9 mouse cellular contexts compared by ENCODE assay signal in the genomic region with DNA sequence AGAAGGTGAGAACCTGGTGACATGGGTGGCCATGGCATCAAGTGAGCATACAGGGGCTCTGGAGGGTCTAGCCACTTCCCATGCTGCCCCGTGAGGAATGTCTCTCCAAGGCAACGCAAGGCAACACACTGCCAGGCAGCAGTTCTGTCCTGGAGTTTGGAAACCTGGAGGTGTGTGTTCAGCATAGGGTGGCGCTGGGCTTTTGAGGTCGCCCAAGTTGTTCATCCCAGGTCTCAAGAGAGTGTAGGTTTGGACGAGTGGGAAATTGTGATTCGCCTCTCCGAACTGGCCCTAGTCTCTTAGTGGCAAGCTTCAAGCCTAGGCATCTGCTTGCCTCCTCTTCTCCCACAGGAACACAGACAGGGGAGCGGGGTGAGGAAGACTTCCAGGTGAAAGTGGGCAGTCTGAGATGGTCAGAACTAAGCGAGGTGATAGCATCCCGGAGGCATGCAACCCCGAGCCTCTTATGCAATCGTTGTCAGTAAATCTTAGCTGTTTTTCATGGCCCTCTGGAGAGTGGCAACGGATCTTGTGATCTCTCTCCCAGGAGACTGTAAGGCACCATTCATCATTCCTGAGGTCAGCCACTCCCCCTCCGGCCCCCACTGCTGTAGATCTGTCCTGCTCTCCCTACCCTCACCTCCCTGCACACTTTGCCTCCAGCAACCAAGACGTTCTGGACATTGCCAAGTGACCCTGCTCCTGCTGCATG. TPM values are rescaled to one million over a fixed set of nuclear protein-coding genes. Genes with fewer than 3 reads are reported as not detected.
DNase-seq lines count a peak whose midpoint lies in the region; ATAC-seq lines count a peak whose summit lies in the region.
"Had no signal": no experiment of that assay in that cellular context is flagged by ENCODE, and none has a peak within 500 bp of the region (broad histone marks: within the 10 kb centered on the region; RNA-seq: fewer than 3 reads in every experiment).

No protein-coding gene starts in this region.

- no peak for ATAC-seq in limb, embryonic 13.5 days (ENCODE audit: low FRiP score, low read depth)
- ATAC-seq in neural tube, embryonic 14.5 days (ENCODE audit: low read depth), result no peak

- peak overlapping the region; percentile 80; the same call in 1 of the 2 replicates for H3K27ac ChIP-seq in hindbrain, embryonic 10.5 days
- no peak overlapping the region for H3K27ac ChIP-seq in limb, embryonic 13.5 days
- H3K27ac ChIP-seq in neural tube, embryonic 14.5 days (ENCODE audit: low read depth, low read length), result no peak overlapping the region

- H3K9me3 ChIP-seq in hindbrain, embryonic 10.5 days, result 0 out of 2 replicates have a peak, but pooled peaks cover 9% of the 10 kb centered on the region
- H3K9me3 ChIP-seq in limb, embryonic 13.5 days, result peaks cover 5% of the 10 kb centered on the region; the same call in 1 of the 2 replicates
- no peaks in the 10 kb centered on the region for H3K9me3 ChIP-seq in neural tube, embryonic 14.5 days (ENCODE audit: control insufficient read depth, low read length)

- H3K4me2 ChIP-seq in limb, embryonic 13.5 days (replicated peaks), result peak overlapping the region; percentile 83
- peak overlapping the region; percentile 43 for H3K4me2 ChIP-seq in neural tube, embryonic 14.5 days (ENCODE audit: low read depth, low read length)

- H3K27me3 ChIP-seq in hindbrain, embryonic 10.5 days (ENCODE audit: insufficient read depth, poor library complexity, severe bottlenecking), result peaks cover 48% of the 10 kb centered on the region
- H3K27me3 ChIP-seq in limb, embryonic 13.5 days, result peaks cover 37% of the 10 kb centered on the region
- peaks cover 16% of the 10 kb centered on the region for H3K27me3 ChIP-seq in neural tube, embryonic 14.5 days (ENCODE audit: control insufficient read depth, insufficient read depth, low read length)

- 24% methylated on average over 15 of the region's 15 CpGs for WGBS in hindbrain, embryonic 10.5 days
- WGBS in limb, embryonic 13.5 days, result 17% methylated on average over 15 of the region's 15 CpGs
- WGBS in neural tube, embryonic 14.5 days, result 20% methylated on average over 15 of the region's 15 CpGs

- peak overlapping the region; percentile 77 for H3K9ac ChIP-seq in limb, embryonic 13.5 days
- H3K9ac ChIP-seq in neural tube, embryonic 14.5 days (replicated peaks; ENCODE audit: low read depth, low read length), result no peak overlapping the region

- peak overlapping the region; percentile 51 for H3K4me3 ChIP-seq in hindbrain, embryonic 10.5 days
- H3K4me3 ChIP-seq in limb, embryonic 13.5 days, result peak overlapping the region; percentile 57
- peak overlapping the region; percentile 23; the same call in 1 of the 2 replicates for H3K4me3 ChIP-seq in neural tube, embryonic 14.5 days (ENCODE audit: low read depth, low read length)

- peak; percentile 61 to 75 for DNase-seq in gastrocnemius, adult 8-10 months (ENCODE audit: low spot score in 2 of 2)
- no peak for DNase-seq in gastrocnemius, postnatal 10 days
- DNase-seq in adrenal gland, postnatal 14 days, result peak; percentile 88
- DNase-seq in hindbrain, embryonic 10.5 days (ENCODE audit: low spot score), result no peak
- no peak for DNase-seq in left cerebral cortex, postnatal 10 days (ENCODE audit: extremely low spot score in 1 of 2, low spot score in 2 of 2)
- no peak for DNase-seq in left cerebral cortex, postnatal 36 days (ENCODE audit: low spot score in 2 of 2)

- intact Hi-C loops in left cerebral cortex, postnatal 10 days (cut with DNase I), result no loop called here
- intact Hi-C loops in left cerebral cortex, postnatal 36 days (cut with DNase I), result no loop called here

- H3K36me3 ChIP-seq in hindbrain, embryonic 10.5 days, result 0 out of 2 replicates have a peak, but pooled peaks cover under 1% of the 10 kb centered on the region
- peaks cover 22% of the 10 kb centered on the region for H3K36me3 ChIP-seq in limb, embryonic 13.5 days
- H3K36me3 ChIP-seq in neural tube, embryonic 14.5 days (ENCODE audit: control insufficient read depth, insufficient read depth, low read length), result no peaks in the 10 kb centered on the region

- H3K4me1 ChIP-seq in hindbrain, embryonic 10.5 days (replicated peaks), result peaks cover 27% of the 10 kb centered on the region
- peaks cover 32% of the 10 kb centered on the region for H3K4me1 ChIP-seq in limb, embryonic 13.5 days
- 0 out of 2 replicates have a peak, but pooled peaks cover 2% of the 10 kb centered on the region for H3K4me1 ChIP-seq in neural tube, embryonic 14.5 days (ENCODE audit: control insufficient read depth, insufficient read depth, low read length)

RNA-seq across cellular contexts. Expression of a gene that starts 0.8 kb away (rescaled TPM):
- 10 to 100 TPM; 50.7 to 96.4 (median 75.2) TPM for total RNA-seq in gastrocnemius, adult 8-10 months (2022)
- total RNA-seq in gastrocnemius, postnatal 10 days (2021), result 10 to 100 TPM; 46.5 to 59.8 TPM
- total RNA-seq in adrenal gland, postnatal 14 days (2021), result 203 and 213 TPM in 2 replicates
- 12.5 and 24.3 TPM in 2 replicates for polyA plus RNA-seq in hindbrain, embryonic 10.5 days (2016; fragmentation: Nextera tagmentation; extraction: Ambion mirVana)
- 36.8 and 38.1 TPM in 2 replicates for polyA plus RNA-seq in limb, embryonic 13.5 days (2015; fragmentation: Nextera tagmentation; extraction: Ambion mirVana)
- 1.7 and 27.4 TPM in 2 replicates for polyA plus RNA-seq in neural tube, embryonic 14.5 days (2014; fragmentation: Nextera tagmentation; extraction: Ambion mirVana)
- 10 to 100 TPM; 14.8 to 16.0 TPM for total RNA-seq in left cerebral cortex, postnatal 10 days (2021)
- total RNA-seq in left cerebral cortex, postnatal 36 days (2021), result 10 to 100 TPM; 12.4 to 19.1 TPM

RNA-seq across cellular contexts. Expression of a gene that starts 15.5 kb away (rescaled TPM):
- total RNA-seq in gastrocnemius, adult 8-10 months (2022), result 10 to 100 TPM; 44.6 to 47.3 (median 47.0) TPM
- total RNA-seq in gastrocnemius, postnatal 10 days (2021), result 10 to 100 TPM; 36.7 to 45.4 TPM
- 35.6 and 42.1 TPM in 2 replicates for total RNA-seq in adrenal gland, postnatal 14 days (2021)
- polyA plus RNA-seq in hindbrain, embryonic 10.5 days (2016; fragmentation: Nextera tagmentation; extraction: Ambion mirVana), result 137 and 152 TPM in 2 replicates
- 125 and 137 TPM in 2 replicates for polyA plus RNA-seq in limb, embryonic 13.5 days (2015; fragmentation: Nextera tagmentation; extraction: Ambion mirVana)
- polyA plus RNA-seq in neural tube, embryonic 14.5 days (2014; fragmentation: Nextera tagmentation; extraction: Ambion mirVana), result 48.2 and 48.6 TPM in 2 replicates
- 10 to 100 TPM; 21.1 to 22.0 TPM for total RNA-seq in left cerebral cortex, postnatal 10 days (2021)
- 10 to 100 TPM; 18.0 to 19.2 TPM for total RNA-seq in left cerebral cortex, postnatal 36 days (2021)

RNA-seq across cellular contexts. Expression of a gene that starts 24.7 kb away (rescaled TPM):
- 1 to 10 TPM; 1.6 to 2.5 (median 2.0) TPM for total RNA-seq in gastrocnemius, adult 8-10 months (2022)
- total RNA-seq in gastrocnemius, postnatal 10 days (2021), result 1 to 10 TPM; 4.3 to 8.7 TPM
- 8.4 and 11.9 TPM in 2 replicates for total RNA-seq in adrenal gland, postnatal 14 days (2021)
- polyA plus RNA-seq in hindbrain, embryonic 10.5 days (2016; fragmentation: Nextera tagmentation; extraction: Ambion mirVana), result 9.5 and 10.3 TPM in 2 replicates
- 10.5 and 11.4 TPM in 2 replicates for polyA plus RNA-seq in limb, embryonic 13.5 days (2015; fragmentation: Nextera tagmentation; extraction: Ambion mirVana)
- polyA plus RNA-seq in neural tube, embryonic 14.5 days (2014; fragmentation: Nextera tagmentation; extraction: Ambion mirVana), result 5.1 and 5.2 TPM in 2 replicates
- 1 to 10 TPM; 8.5 to 8.7 TPM for total RNA-seq in left cerebral cortex, postnatal 10 days (2021)
- total RNA-seq in left cerebral cortex, postnatal 36 days (2021), result 10 to 100 TPM in 1 of 2 experiments, 1 to 10 TPM in 1; 8.9 to 13.7 TPM

RNA-seq across cellular contexts. Expression of a gene that starts 36.0 kb away (rescaled TPM):
- total RNA-seq in gastrocnemius, adult 8-10 months (2022), result not detected
- not detected for total RNA-seq in gastrocnemius, postnatal 10 days (2021)
- not detected in 2 replicates for total RNA-seq in adrenal gland, postnatal 14 days (2021)
- 2.6 and 14.6 TPM in 2 replicates for polyA plus RNA-seq in hindbrain, embryonic 10.5 days (2016; fragmentation: Nextera tagmentation; extraction: Ambion mirVana)
- polyA plus RNA-seq in limb, embryonic 13.5 days (2015; fragmentation: Nextera tagmentation; extraction: Ambion mirVana), result 0.80 TPM in 1 of 2 replicates, not detected in the other
- not detected in 2 replicates for polyA plus RNA-seq in neural tube, embryonic 14.5 days (2014; fragmentation: Nextera tagmentation; extraction: Ambion mirVana)
- not detected for total RNA-seq in left cerebral cortex, postnatal 10 days (2021)
- not detected for total RNA-seq in left cerebral cortex, postnatal 36 days (2021)
- total RNA-seq: gastrocnemius, postnatal 36 days had no signal

RNA-seq across cellular contexts. Expression of a gene that starts 59.0 kb away (rescaled TPM):
- total RNA-seq in gastrocnemius, adult 8-10 months (2022), result 1,000 to 10,000 TPM; 2,240 to 2,793 (median 2,573) TPM
- total RNA-seq in gastrocnemius, postnatal 10 days (2021), result 1,000 to 10,000 TPM; 2,411 to 2,775 TPM
- not detected in 2 replicates for total RNA-seq in adrenal gland, postnatal 14 days (2021)
- 5.7 and 6.5 TPM in 2 replicates for polyA plus RNA-seq in hindbrain, embryonic 10.5 days (2016; fragmentation: Nextera tagmentation; extraction: Ambion mirVana)
- polyA plus RNA-seq in limb, embryonic 13.5 days (2015; fragmentation: Nextera tagmentation; extraction: Ambion mirVana), result 57.5 and 63.3 TPM in 2 replicates
- polyA plus RNA-seq in neural tube, embryonic 14.5 days (2014; fragmentation: Nextera tagmentation; extraction: Ambion mirVana), result 2.8 and 3.2 TPM in 2 replicates
- total RNA-seq in left cerebral cortex, postnatal 10 days (2021), result 1 to 10 TPM; 6.3 to 7.7 TPM
- total RNA-seq in left cerebral cortex, postnatal 36 days (2021), result 1 to 10 TPM; 6.0 to 6.6 TPM

Comparison
In these comparisons a context has a peak if more than half of its experiments do, and no peak if none do; other contexts are left out.
1. DNase-seq: peak in gastrocnemius, adult 8-10 months (2 of 2) and adrenal gland, postnatal 14 days (single experiment); none in gastrocnemius, postnatal 10 days (single experiment), hindbrain, embryonic 10.5 days (single experiment), left cerebral cortex, postnatal 10 days (0 of 2) and left cerebral cortex, postnatal 36 days (0 of 2).
2. Peak in every context shown above with its lines, with median percentiles within 50 percentile points of each other: H3K4me3 ChIP-seq.